Mouse (Mus musculus): ENCODE results near the gene Rpl18. TPM values are rescaled to one million over a fixed set of nuclear protein-coding genes. Genes with fewer than 3 reads are reported as not detected.

Rpl18 gene
- total RNA-seq, 2 experiments from 2014 or later, result 318 to 325 TPM

DNA sequence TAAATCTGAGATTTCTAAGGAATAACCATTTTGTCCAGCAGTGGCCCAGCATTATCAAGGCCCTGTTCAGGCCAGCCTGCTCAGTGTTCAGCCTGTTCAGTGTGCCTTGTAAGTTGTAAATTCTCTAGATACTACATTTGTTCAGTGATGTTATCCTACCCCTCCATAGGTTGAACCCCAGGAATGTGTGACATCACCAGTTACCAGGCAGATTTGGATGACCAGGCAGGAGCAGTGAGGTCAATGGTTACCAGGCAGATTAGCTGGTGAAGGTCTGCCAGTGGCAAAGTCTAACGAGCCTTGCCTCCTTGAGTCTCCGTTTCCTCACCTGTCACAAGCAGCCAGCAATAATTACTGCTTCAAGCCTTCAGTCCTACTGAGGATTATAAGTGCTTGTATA lies 29.1 kb downstream of the Rpl18 start:
- Histone ChIP-seq H3K27ac (no peak overlapping the region), H3K4me3 (no peak overlapping the region)
- DNase-seq (ENCODE audit: extremely low spot score in 1 of 2, low spot score in 2 of 2), result peak; percentile 62 to 67
- intact Hi-C loops (cut with DNase I), result no loop called here
- TF ChIP-seq CTCF (IDR thresholded peaks at IDR 0.05), result no peak

GRCm38 (mm10) chr7:45746518-45746917 lies 31.3 kb downstream of the Rpl18 start:
- intact Hi-C loops (cut with DNase I), result no loop called here
- Histone ChIP-seq H3K4me3 (no peak overlapping the region), H3K27ac (no peak overlapping the region)
- DNase-seq (ENCODE audit: extremely low spot score in 1 of 2, low spot score in 2 of 2), result no peak
- peak; percentile 46 for TF ChIP-seq CTCF (IDR thresholded peaks at IDR 0.05)

DNA sequence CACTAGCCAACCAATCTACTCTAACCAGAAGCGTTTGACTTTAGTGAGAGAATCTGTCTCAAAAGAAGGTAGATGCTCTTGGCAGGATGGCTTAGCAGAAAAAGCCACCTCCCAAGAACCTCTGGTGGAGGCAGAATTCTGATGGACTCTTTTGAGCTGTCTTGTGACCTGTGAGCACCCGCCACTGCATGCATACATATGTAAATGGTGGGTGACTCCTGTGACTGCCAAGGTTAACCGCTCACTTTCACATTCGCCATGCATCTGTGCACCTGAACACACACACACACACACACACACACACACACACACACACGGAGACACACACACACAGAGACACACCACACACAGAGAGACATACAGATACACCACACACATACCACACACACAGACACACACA lies 32.2 kb downstream of the Rpl18 start:
- intact Hi-C loops (cut with DNase I), result no loop called here

DNA sequence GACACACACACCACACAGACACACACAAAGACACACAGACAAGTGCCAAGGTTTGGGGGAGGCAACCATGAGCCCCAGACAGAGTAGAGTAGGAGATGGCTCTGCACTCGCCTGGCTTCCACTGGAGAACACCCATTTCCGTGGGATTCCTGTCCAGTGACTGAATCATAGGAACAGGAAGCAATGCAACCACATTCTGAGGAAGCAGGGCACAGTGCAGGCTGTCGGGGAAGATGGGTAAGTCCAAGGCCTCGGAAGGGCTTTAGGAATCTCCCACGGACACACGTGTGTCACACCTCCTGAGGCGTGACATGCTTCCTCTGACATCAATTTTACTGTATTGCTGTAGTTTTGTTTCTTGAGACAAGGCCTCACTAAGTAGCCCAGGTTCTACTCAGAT lies 32.9 kb downstream of the Rpl18 start:
- no peak for TF ChIP-seq CTCF (IDR thresholded peaks at IDR 0.05)
- no peak for DNase-seq (ENCODE audit: extremely low spot score in 1 of 2, low spot score in 2 of 2)
- intact Hi-C loops (cut with DNase I), result loop anchor here (2.0 kb wide), 1 partner anchor 31 kb away; no protein-coding TSS in a partner anchor
- H3K27ac ChIP-seq, result no peak overlapping the region
- H3K4me3 ChIP-seq, result no peak overlapping the region

More for the DNA sequence above, 32.2 kb downstream of the Rpl18 start:
- Histone ChIP-seq H3K4me3 (no peak overlapping the region), H3K27ac (no peak overlapping the region)
- no peak for TF ChIP-seq CTCF (IDR thresholded peaks at IDR 0.05)
- no peak for DNase-seq (ENCODE audit: extremely low spot score in 1 of 2, low spot score in 2 of 2)

- intact Hi-C loops (cut with DNase I), result loop anchor here (2.0 kb wide), 1 partner anchor 29 kb away; no protein-coding TSS in a partner anchor
- no peak for DNase-seq (ENCODE audit: extremely low spot score in 1 of 2, low spot score in 2 of 2)
- no peak overlapping the region for H3K27ac ChIP-seq
- no peak for TF ChIP-seq CTCF (IDR thresholded peaks at IDR 0.05)
- no peak overlapping the region for H3K4me3 ChIP-seq
Observed at GRCm38 (mm10) chr7:45749401-45749800, 34.1 kb downstream of the Rpl18 start.

GRCm38 (mm10) chr7:45750162-45750561 lies 34.9 kb downstream of the Rpl18 start:
- no peak for TF ChIP-seq CTCF (IDR thresholded peaks at IDR 0.05)
- intact Hi-C loops (cut with DNase I), result no loop called here
- no peak overlapping the region for H3K4me3 ChIP-seq
- no peak overlapping the region for H3K27ac ChIP-seq
- DNase-seq (ENCODE audit: extremely low spot score in 1 of 2, low spot score in 2 of 2), result no peak

DNA sequence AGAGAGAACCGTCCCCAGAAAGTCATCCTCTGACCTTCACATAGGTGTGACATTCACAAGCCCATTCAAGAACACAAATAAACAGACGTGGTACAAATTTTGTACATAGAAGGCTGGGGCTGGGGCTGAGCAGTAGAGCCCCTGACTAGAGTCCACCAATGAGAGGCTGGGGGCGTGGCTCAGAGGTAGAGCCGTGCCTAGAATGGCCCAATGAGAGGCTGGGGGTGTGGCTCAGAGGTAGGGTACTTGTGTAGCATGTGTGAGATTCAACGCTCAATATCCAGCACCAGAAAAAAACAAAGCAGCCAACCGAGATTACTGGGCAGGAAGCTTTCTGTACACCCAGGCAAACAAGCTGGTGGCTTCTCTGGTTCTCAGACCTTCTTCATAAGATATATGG lies 40.4 kb downstream of the Rpl18 start:
- TF ChIP-seq CTCF (IDR thresholded peaks at IDR 0.05), result no peak
- H3K4me3 ChIP-seq, result no peak overlapping the region
- intact Hi-C loops (cut with DNase I), result no loop called here
- DNase-seq (ENCODE audit: extremely low spot score in 1 of 2, low spot score in 2 of 2), result no peak
- H3K27ac ChIP-seq, result no peak overlapping the region

- no peak for TF ChIP-seq CTCF (IDR thresholded peaks at IDR 0.05)
- Histone ChIP-seq H3K27ac (no peak overlapping the region), H3K4me3 (no peak overlapping the region)
- intact Hi-C loops (cut with DNase I), result no loop called here
- DNase-seq (ENCODE audit: extremely low spot score in 1 of 2, low spot score in 2 of 2), result peak in 1 of 2 experiments; percentile 17
Observed at GRCm38 (mm10) chr7:45759400-45759799, 44.1 kb downstream of the Rpl18 start.

DNA sequence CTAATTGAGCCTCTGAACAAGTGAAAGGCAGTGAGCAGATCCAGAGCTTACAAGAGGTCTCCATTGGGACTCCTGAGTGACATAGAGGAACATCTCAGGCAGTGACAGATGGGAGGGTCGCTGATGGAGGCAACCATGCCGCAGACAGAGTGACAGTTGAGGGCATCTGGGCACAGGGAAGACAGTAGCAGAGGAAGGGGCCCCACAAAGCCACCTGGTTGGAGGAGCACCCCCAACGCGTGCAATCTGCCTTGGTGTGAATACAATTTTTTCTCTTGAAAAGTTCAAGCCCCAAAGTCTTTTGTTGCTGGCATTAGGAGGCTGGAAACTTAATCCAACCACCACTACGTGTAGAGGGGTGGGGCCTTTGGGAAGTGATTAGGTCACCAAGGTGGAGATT lies 44.9 kb downstream of the Rpl18 start:
- no peak for TF ChIP-seq CTCF (IDR thresholded peaks at IDR 0.05)

DNA sequence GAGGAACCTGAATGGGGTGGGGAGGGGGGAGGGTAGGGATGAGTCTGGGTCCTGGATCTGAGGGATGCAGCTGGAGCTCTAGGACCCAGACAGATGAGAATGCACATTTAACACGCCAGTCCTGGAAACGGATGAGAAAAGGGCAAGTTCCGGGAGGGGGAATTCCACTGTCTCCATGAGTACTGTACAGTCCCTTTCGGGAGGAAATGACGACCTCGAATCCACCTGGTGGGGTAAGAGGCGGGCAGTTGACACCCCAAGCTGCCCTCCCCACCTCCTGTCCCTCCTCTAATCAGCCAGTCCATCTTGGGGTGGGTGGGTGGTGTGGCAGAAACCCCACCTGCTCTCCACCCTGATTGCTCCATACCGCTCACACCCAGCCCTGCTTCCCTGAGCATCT lies 50.7 kb downstream of the Rpl18 start:
- intact Hi-C loops (cut with DNase I), result no loop called here
- DNase-seq (ENCODE audit: extremely low spot score in 1 of 2, low spot score in 2 of 2), result no peak
- no peak overlapping the region for H3K4me3 ChIP-seq
- H3K27ac ChIP-seq, result no peak overlapping the region
- TF ChIP-seq CTCF (IDR thresholded peaks at IDR 0.05), result no peak

More for the DNA sequence above, 44.9 kb downstream of the Rpl18 start:
- no peak overlapping the region for H3K4me3 ChIP-seq
- H3K27ac ChIP-seq, result no peak overlapping the region
- intact Hi-C loops (cut with DNase I), result no loop called here
- no peak for DNase-seq (ENCODE audit: extremely low spot score in 1 of 2, low spot score in 2 of 2)

DNA sequence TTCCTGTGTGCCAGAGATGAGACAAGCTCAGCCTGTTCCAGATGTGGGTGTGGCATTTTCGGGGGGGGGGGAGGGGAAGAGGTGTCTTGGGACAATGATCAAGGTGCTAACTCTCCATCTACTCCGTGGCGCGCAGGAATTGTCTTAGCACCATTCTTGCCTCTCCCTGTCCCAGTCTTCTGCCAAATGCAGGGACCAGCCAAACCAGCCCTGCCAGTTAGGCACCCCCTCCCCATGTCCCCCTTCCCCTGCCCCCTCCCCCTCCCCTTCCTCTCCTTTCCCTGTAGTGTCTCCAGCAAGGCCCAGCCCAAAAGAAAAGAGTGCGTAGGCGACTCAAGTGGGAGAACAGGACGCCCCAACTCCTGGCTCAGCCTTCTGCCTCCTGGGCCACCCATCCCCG lies 51.5 kb downstream of the Rpl18 start:
- intact Hi-C loops (cut with DNase I), result no loop called here
- TF ChIP-seq CTCF (IDR thresholded peaks at IDR 0.05), result no peak
- no peak for DNase-seq (ENCODE audit: extremely low spot score in 1 of 2, low spot score in 2 of 2)
- Histone ChIP-seq H3K27ac (no peak overlapping the region), H3K4me3 (no peak overlapping the region)

GRCm38 (mm10) chr7:45767500-45767899 lies 52.2 kb downstream of the Rpl18 start:
- DNase-seq (ENCODE audit: extremely low spot score in 1 of 2, low spot score in 2 of 2), result no peak
- intact Hi-C loops (cut with DNase I), result no loop called here

More at GRCm38 (mm10) chr7:45767500-45767899, 52.2 kb downstream of the Rpl18 start:
- no peak overlapping the region for H3K4me3 ChIP-seq
- TF ChIP-seq CTCF (IDR thresholded peaks at IDR 0.05), result no peak; the same call in 1 of the 2 replicates
- no peak overlapping the region for H3K27ac ChIP-seq

Other genes with a start within 250 kb of the Rpl18 start
- gene Bax, start 248.6 kb upstream of the Rpl18 start, total RNA-seq (2021), result 10 to 100 TPM; 66.9 to 67.4 TPM
- gene Tulp2, start 233.6 kb upstream of the Rpl18 start, total RNA-seq (2021), result under 1 TPM in 1 of 2 experiments, not detected in 1; 0.30 TPM
- 1 to 10 TPM; 1.5 to 2.0 TPM for gene Gm45808, start 228.6 kb upstream of the Rpl18 start, total RNA-seq (2021)
- 1 to 10 TPM; 3.7 to 4.8 TPM for gene Dhdh, start 226.7 kb upstream of the Rpl18 start, total RNA-seq (2021)
- gene Nucb1, start 205.1 kb upstream of the Rpl18 start, total RNA-seq (2021), result 100 to 1,000 TPM in 1 of 2 experiments, 10 to 100 TPM in 1; 95.4 to 106 TPM
- gene Ppp1r15a, start 189.2 kb upstream of the Rpl18 start, total RNA-seq (2021), result 10 to 100 TPM; 25.2 to 29.3 TPM
- 1 to 10 TPM; 4.2 to 5.1 TPM for gene Plekha4, start 189.1 kb upstream of the Rpl18 start, total RNA-seq (2021)
- under 1 TPM; 0.61 to 0.68 TPM for gene Hsd17b14, start 160.6 kb upstream of the Rpl18 start, total RNA-seq (2021)
- gene Bcat2, start 145.3 kb upstream of the Rpl18 start, total RNA-seq (2021), result 10 to 100 TPM; 25.4 to 26.2 TPM
- gene Fgf21, start 100.0 kb upstream of the Rpl18 start, total RNA-seq (2021), result not detected
- gene Fut1, start 98.2 kb upstream of the Rpl18 start, total RNA-seq (2021), result not detected
- under 1 TPM in 1 of 2 experiments, not detected in 1; 0.34 TPM for gene Izumo1, start 93.6 kb upstream of the Rpl18 start, total RNA-seq (2021)
- 1 to 10 TPM; 6.1 to 8.0 TPM for gene Rasip1, start 88.0 kb upstream of the Rpl18 start, total RNA-seq (2021)
- gene Mamstr, start 75.5 kb upstream of the Rpl18 start, total RNA-seq (2021), result 1 to 10 TPM; 3.5 to 3.9 TPM
- gene Fut2, start 49.1 kb upstream of the Rpl18 start, total RNA-seq (2021), result under 1 TPM in 1 of 2 experiments, not detected in 1; 0.11 TPM
- gene Ntn5, start 31.4 kb upstream of the Rpl18 start, total RNA-seq (2021), result 1 to 10 TPM; 6.4 to 6.9 TPM
- gene Sec1, start 21.1 kb upstream of the Rpl18 start, total RNA-seq (2021), result 1 to 10 TPM; 1.1 to 1.2 TPM
- gene Car11, start 15.6 kb upstream of the Rpl18 start, total RNA-seq (2021), result 100 to 1,000 TPM; 211 to 244 TPM
- gene Dbp, start 10.4 kb upstream of the Rpl18 start, total RNA-seq (2021), result 100 to 1,000 TPM in 1 of 2 experiments, 10 to 100 TPM in 1; 60.3 to 104 TPM
- 10 to 100 TPM; 30.8 to 34.4 TPM for gene Sphk2, start 2.5 kb downstream of the Rpl18 start, total RNA-seq (2021)
- gene Fam83e, start 5.8 kb downstream of the Rpl18 start, total RNA-seq (2021), result under 1 TPM; 0.37 to 0.41 TPM
- not detected for gene Spaca4, start 10.4 kb downstream of the Rpl18 start, total RNA-seq (2021)
- 100 to 1,000 TPM; 258 to 279 TPM for gene Lmtk3, start 68.3 kb downstream of the Rpl18 start, total RNA-seq (2021)
- 10 to 100 TPM; 11.3 to 13.6 TPM for gene Sult2b1, start 69.2 kb downstream of the Rpl18 start, total RNA-seq (2021)
- 100 to 1,000 TPM; 172 to 185 TPM for gene Cyth2, start 99.1 kb downstream of the Rpl18 start, total RNA-seq (2021)
- gene Kcnj14, start 109.3 kb downstream of the Rpl18 start, total RNA-seq (2021), result 1 to 10 TPM; 2.3 to 2.5 TPM
- 10 to 100 TPM; 17.9 to 22.1 TPM for gene Grwd1, start 115.5 kb downstream of the Rpl18 start, total RNA-seq (2021)
- gene Kdelr1, start 157.3 kb downstream of the Rpl18 start, total RNA-seq (2021), result 10 to 100 TPM; 67.4 to 75.4 TPM
- gene Grin2d, start 162.9 kb downstream of the Rpl18 start, total RNA-seq (2021), result 10 to 100 TPM; 13.4 to 14.7 TPM
- gene Syngr4, start 181.3 kb downstream of the Rpl18 start, total RNA-seq (2021), result not detected
- 10 to 100 TPM; 21.8 to 22.3 TPM for gene Tmem143, start 181.5 kb downstream of the Rpl18 start, total RNA-seq (2021)
- 1 to 10 TPM; 3.1 to 8.7 TPM for gene Emp3, start 205.9 kb downstream of the Rpl18 start, total RNA-seq (2021)
- gene Ccdc114, start 208.6 kb downstream of the Rpl18 start, total RNA-seq (2021), result 1 to 10 TPM; 2.3 TPM